Mouse (Mus musculus) hindbrain, embryonic 11.5 days (tissue): ENCODE data around the gene Prdm11. TPM values are rescaled to one million over a fixed set of nuclear protein-coding genes. Genes with fewer than 3 reads are reported as not detected.

ENCODE experiments used
- ATAC-seq: fragments of 200-750 bp; cut with Nextera tagmentation; 2 replicates; pipeline ENCODE4 v1.8.0; 2017; ENCODE audit warnings: mild to moderate bottlenecking, moderate TSS enrichment, moderate library complexity; ENCODE audit not compliant: low FRiP score
- DNase-seq: peaks from one replicate; pipeline ENCODE4 v3.0.0-alpha.2; 2015; ENCODE audit warnings: low spot score
- H3K27ac ChIP-seq: fragments of 300-500 bp; sonication (generic); 2 replicates; pipeline ENCODE4 v1.5.1; 2014; ENCODE audit warnings: mild to moderate bottlenecking, low read depth, low read length
- H3K27me3 ChIP-seq: fragments of 300-500 bp; sonication (generic); 2 replicates; pipeline ENCODE4 v1.6.1; 2014; ENCODE audit warnings: mild to moderate bottlenecking, low read length, moderate library complexity, mixed read lengths; ENCODE audit not compliant: control insufficient read depth, insufficient read depth
- H3K36me3 ChIP-seq: fragments of 300-500 bp; sonication (generic); 2 replicates; pipeline ENCODE4 v1.6.1; 2014; ENCODE audit warnings: mild to moderate bottlenecking, low read length, moderate library complexity, mixed read lengths; ENCODE audit not compliant: control insufficient read depth, insufficient read depth
- H3K4me1 ChIP-seq: fragments of 300-500 bp; sonication (generic); replicated peaks from 2 replicates; pipeline ENCODE4 v1.6.1; 2014; ENCODE audit warnings: low read length, mixed read lengths; ENCODE audit not compliant: control insufficient read depth, insufficient read depth
- H3K4me2 ChIP-seq: fragments of 300-500 bp; sonication (generic); replicated peaks from 2 replicates; pipeline ENCODE4 v1.6.1; 2014; ENCODE audit warnings: mild to moderate bottlenecking, low read depth, low read length
- H3K4me3 ChIP-seq: fragments of 300-500 bp; sonication (generic); 2 replicates; pipeline ENCODE4 v1.5.1; 2014; ENCODE audit warnings: low read depth, low read length
- H3K9ac ChIP-seq: fragments of 300-500 bp; sonication (generic); 2 replicates; pipeline ENCODE4 v1.6.1; 2014; ENCODE audit warnings: low read depth, low read length
- H3K9me3 ChIP-seq: fragments of 300-500 bp; sonication (generic); 2 replicates; pipeline ENCODE4 v1.6.1; 2016; ENCODE audit warnings: low read length; ENCODE audit not compliant: control insufficient read depth
- WGBS: fragments of 180-500 bp; shearing (Covaris S2); extraction: QIAGEN DNeasy Blood & Tissue Kit; methylation state at CpG from one replicate; pipeline ENCODE4 v1.1.7; 2014; 5-methylcytosine and 5-hydroxymethylcytosine counted together
- polyA plus RNA-seq: library from polyadenylated mRNA; unstranded; fragments of >200 nt; fragmentation: Nextera tagmentation; extraction: Ambion mirVana; gene quantifications from 2 replicates; pipeline ENCODE4 v1.2.1, GENCODE M21; 2014

Prdm11 gene
- polyA plus RNA-seq, 1 experiment from 2014 or later, result 2.2 TPM

DNA sequence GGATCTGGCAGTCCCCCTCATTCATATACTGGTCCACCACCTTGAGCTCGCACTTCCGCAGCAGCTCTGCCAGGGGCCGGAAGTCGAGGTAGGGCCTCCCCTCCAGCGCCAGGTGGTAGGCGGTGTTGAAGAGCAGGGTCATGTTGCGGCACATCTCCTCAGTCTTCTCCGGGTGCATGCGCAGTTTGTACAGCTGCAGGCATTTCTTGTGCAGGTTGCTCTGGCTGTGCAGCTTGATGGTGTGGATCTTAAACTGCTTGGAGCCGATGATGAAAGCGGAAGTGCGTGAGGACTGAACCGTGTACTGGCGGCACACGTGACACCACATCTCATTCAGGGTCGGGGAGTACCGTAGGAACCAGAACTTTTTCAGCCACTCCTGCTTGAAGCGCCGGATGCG lies 72.3 kb downstream of the Prdm11 start:
- WGBS, result 97% methylated on average over 20 of the region's 20 CpGs
- H3K4me1 ChIP-seq, result no peaks in the 10 kb centered on the region
- no peak overlapping the region for H3K4me3 ChIP-seq
- H3K36me3 ChIP-seq, result no peaks in the 10 kb centered on the region
- H3K4me2 ChIP-seq, result no peak overlapping the region
- no peaks in the 10 kb centered on the region for H3K9me3 ChIP-seq
- DNase-seq (no peak), ATAC-seq (no peak)
- no peak overlapping the region for H3K9ac ChIP-seq
- H3K27me3 ChIP-seq, result no peaks in the 10 kb centered on the region
- H3K27ac ChIP-seq, result no peak overlapping the region

GRCm38 (mm10) chr2:92972071-92972470 lies 73.9 kb downstream of the Prdm11 start:
- Histone ChIP-seq H3K9me3 (no peaks in the 10 kb centered on the region), H3K27me3 (no peaks in the 10 kb centered on the region), H3K4me1 (0 out of 2 replicates have a peak, but pooled peaks cover 2% of the 10 kb centered on the region), H3K4me3 (no peak overlapping the region), H3K4me2 (no peak overlapping the region), H3K27ac (no peak overlapping the region), H3K9ac (no peak overlapping the region), H3K36me3 (no peaks in the 10 kb centered on the region)
- 92% methylated on average over 17 of the region's 17 CpGs for WGBS
- DNase-seq, result no peak
- no peak for ATAC-seq

GRCm38 (mm10) chr2:92971536-92971935 lies 74.4 kb downstream of the Prdm11 start:
- H3K4me2 ChIP-seq, result no peak overlapping the region
- DNase-seq, result no peak
- H3K9ac ChIP-seq, result no peak overlapping the region
- H3K27me3 ChIP-seq, result no peaks in the 10 kb centered on the region
- no peaks in the 10 kb centered on the region for H3K9me3 ChIP-seq
- no peaks in the 10 kb centered on the region for H3K36me3 ChIP-seq
- WGBS, result 92% methylated on average over 8 of the region's 8 CpGs
- no peak for ATAC-seq
- no peak overlapping the region for H3K27ac ChIP-seq
- no peak overlapping the region for H3K4me3 ChIP-seq
- 0 out of 2 replicates have a peak, but pooled peaks cover 2% of the 10 kb centered on the region for H3K4me1 ChIP-seq

DNA sequence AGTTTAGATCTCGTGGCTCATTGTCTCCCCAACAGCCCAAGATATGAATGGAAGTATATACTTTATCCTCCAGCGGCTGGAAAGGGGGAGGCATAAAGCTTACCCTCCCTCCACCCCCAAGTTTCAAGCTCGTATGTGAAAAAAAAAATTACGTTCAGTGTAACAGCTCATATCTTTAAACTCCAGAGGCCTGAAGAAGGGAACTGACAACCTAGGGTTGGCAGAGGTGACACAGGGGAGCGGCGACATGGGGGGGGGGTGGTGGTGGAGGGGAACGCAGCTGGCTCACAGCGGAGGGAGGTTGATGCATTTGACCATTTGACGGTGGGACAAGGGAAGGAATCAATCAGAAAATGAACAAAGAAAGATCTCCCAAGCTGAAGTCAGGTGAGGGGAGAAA lies 74.9 kb downstream of the Prdm11 start:
- DNase-seq (no peak), ATAC-seq (no peak)
- Histone ChIP-seq H3K27me3 (no peaks in the 10 kb centered on the region), H3K36me3 (no peaks in the 10 kb centered on the region), H3K4me2 (no peak overlapping the region), H3K27ac (no peak overlapping the region), H3K9me3 (no peaks in the 10 kb centered on the region), H3K4me1 (0 out of 2 replicates have a peak, but pooled peaks cover 4% of the 10 kb centered on the region), H3K9ac (no peak overlapping the region), H3K4me3 (no peak overlapping the region)
- WGBS, result 82% methylated on average over 9 of the region's 9 CpGs

DNA sequence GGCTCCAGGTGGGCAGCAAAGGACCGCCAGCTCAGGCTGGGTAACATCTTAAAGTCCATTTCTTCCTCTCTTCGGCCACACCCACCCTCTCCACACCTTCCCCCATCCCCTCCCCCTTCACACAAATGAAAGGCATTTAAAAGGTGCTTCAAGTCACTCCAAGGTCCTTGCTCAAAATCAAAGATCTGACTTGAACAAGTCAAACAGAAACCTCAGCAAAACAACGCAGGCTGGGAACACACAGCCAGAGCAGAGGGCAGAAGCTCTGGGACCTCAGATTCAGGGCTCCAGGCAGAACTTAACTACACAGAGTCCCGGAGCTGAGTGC lies 78.2 kb downstream of the Prdm11 start:
- H3K36me3 ChIP-seq, result no peaks in the 10 kb centered on the region
- no peak overlapping the region for H3K4me2 ChIP-seq
- no peak for ATAC-seq
- no peaks in the 10 kb centered on the region for H3K9me3 ChIP-seq
- DNase-seq, result no peak
- H3K9ac ChIP-seq, result no peak overlapping the region
- no peak overlapping the region for H3K27ac ChIP-seq
- no peak overlapping the region for H3K4me3 ChIP-seq
- 52% methylated on average over 4 of the region's 4 CpGs for WGBS
- no peaks in the 10 kb centered on the region for H3K27me3 ChIP-seq
- H3K4me1 ChIP-seq, result 0 out of 2 replicates have a peak, but pooled peaks cover 4% of the 10 kb centered on the region

DNA sequence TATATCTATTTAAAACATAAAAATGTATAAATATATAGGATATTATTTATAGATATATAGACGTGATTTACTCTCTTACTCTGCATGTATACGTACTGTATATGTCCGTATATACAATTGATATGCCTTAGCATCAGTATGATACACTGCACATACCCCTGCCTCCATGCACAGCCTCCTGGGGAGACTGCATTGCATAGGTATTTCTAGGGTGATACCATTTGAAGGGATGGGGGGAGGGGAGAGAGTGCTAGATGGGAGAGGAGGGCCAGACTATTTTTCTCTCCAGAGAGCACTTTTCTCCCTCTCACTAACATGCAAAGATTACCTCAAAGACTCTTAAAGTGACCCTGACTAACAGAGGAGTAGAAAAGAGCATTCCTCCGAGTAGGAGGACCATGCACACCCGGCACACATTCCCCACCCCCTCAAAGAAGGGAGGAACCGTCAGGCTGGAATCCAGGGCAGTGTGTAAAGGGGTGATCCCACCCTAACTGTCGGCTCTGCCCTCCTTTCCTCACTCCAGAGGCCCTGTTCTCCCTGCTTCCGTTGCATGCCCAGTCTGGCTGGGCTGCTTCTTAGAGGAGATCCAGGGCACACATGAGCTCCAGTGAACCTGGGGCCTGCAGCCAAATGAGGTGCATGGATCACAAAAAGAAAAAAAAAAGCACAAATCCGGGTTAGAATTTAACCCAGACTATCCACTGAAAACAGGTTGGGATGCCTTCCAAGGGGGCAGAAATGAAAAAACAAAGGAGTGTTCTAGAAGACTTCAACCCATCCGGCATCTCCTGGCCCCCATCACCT lies 78.7 kb downstream of the Prdm11 start:
- Histone ChIP-seq H3K27ac (no peak overlapping the region), H3K9ac (no peak overlapping the region), H3K4me1 (0 out of 2 replicates have a peak, but pooled peaks cover 4% of the 10 kb centered on the region), H3K36me3 (no peaks in the 10 kb centered on the region), H3K4me2 (no peak overlapping the region), H3K4me3 (no peak overlapping the region), H3K27me3 (no peaks in the 10 kb centered on the region), H3K9me3 (no peaks in the 10 kb centered on the region)
- 33% methylated on average over 10 of the region's 10 CpGs for WGBS
- DNase-seq (no peak), ATAC-seq (no peak)

DNA sequence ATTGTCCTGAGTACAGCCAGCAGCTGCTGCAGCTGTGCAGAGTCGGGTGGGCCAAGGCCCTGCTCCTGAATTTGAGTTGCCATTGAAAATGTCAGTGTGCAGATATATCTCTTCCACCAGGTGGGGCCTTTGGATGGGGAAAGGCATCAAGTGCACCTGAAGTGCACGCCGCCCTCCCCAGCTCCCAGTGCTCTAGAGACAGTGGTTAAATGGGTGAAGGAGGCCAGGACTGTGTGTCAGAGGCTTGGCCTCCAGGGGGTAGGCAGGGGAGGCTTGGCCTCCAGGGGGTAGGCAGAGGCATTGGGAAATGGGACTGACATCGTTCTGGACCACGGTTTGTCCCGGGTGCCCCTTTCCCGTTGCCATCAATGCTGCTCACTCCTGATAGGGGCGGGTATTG lies 79.7 kb downstream of the Prdm11 start:
- Histone ChIP-seq H3K27ac (no peak overlapping the region), H3K4me2 (no peak overlapping the region), H3K9me3 (no peaks in the 10 kb centered on the region), H3K36me3 (no peaks in the 10 kb centered on the region), H3K27me3 (no peaks in the 10 kb centered on the region), H3K4me3 (no peak overlapping the region), H3K4me1 (0 out of 2 replicates have a peak, but pooled peaks cover 4% of the 10 kb centered on the region), H3K9ac (no peak overlapping the region)
- 54% methylated on average over 8 of the region's 8 CpGs for WGBS
- ATAC-seq (no peak), DNase-seq (no peak)

DNA sequence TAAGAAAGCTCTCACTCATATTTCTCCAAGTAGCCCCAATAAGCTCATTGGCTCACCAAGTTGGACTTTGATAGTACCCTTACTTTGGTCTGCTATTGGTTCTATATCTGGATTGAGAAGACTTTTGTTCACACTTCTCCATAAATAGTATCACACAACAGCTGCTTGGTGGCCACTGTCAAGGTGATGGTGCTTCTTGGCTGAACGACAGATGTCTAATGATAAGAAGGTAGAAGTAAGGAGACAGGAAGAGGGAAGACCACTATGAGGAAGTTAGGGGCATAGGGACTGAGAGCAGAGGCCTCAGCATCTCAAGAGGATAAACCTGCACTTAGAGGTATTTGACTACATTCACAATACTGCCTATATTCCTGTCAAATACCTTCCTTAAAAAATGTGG lies 81.6 kb downstream of the Prdm11 start:
- Histone ChIP-seq H3K9ac (no peak overlapping the region), H3K4me3 (no peak overlapping the region), H3K4me2 (no peak overlapping the region), H3K27me3 (no peaks in the 10 kb centered on the region), H3K9me3 (no peaks in the 10 kb centered on the region), H3K27ac (no peak overlapping the region), H3K4me1 (0 out of 2 replicates have a peak, but pooled peaks cover 4% of the 10 kb centered on the region), H3K36me3 (no peaks in the 10 kb centered on the region)
- DNase-seq (no peak), ATAC-seq (no peak)
- WGBS, result 95% methylated on average over 1 of the region's 1 CpGs

DNA sequence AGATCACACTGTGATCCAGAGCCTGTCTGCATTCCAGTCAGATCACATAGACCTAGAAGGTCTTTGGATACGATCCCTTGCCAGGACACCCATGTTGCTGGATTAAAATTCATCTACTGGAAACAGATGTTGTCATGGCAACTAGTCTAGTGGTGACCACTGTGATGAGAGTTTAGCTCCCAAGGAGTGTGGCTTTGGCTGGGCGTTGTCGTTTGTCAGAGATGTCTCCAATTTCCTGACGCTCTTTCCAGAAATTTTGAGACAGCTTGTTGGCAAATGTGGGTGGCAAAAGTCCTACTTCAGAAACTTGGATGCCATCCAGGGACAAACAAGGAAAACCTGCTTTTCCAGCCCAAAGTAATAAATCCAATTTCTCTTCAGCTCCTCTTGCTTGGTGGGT lies 87.3 kb downstream of the Prdm11 start:
- ATAC-seq (no peak), DNase-seq (no peak)
- Histone ChIP-seq H3K9me3 (no peaks in the 10 kb centered on the region), H3K27me3 (no peaks in the 10 kb centered on the region), H3K4me2 (no peak overlapping the region), H3K27ac (no peak overlapping the region), H3K36me3 (no peaks in the 10 kb centered on the region), H3K4me1 (no peaks in the 10 kb centered on the region), H3K4me3 (no peak overlapping the region), H3K9ac (no peak overlapping the region)
- WGBS, result 87% methylated on average over 4 of the region's 4 CpGs
